Mouse (Mus musculus) ZHBTc4 (cell line): ENCODE measurements around the gene Fam53b.

Experiments used
- DNase-seq: peaks from one replicate; pipeline ENCODE4 v3.0.0-alpha.2; 2011; ENCODE audit warnings: low read depth, low spot score

Fam53b gene

DNA sequence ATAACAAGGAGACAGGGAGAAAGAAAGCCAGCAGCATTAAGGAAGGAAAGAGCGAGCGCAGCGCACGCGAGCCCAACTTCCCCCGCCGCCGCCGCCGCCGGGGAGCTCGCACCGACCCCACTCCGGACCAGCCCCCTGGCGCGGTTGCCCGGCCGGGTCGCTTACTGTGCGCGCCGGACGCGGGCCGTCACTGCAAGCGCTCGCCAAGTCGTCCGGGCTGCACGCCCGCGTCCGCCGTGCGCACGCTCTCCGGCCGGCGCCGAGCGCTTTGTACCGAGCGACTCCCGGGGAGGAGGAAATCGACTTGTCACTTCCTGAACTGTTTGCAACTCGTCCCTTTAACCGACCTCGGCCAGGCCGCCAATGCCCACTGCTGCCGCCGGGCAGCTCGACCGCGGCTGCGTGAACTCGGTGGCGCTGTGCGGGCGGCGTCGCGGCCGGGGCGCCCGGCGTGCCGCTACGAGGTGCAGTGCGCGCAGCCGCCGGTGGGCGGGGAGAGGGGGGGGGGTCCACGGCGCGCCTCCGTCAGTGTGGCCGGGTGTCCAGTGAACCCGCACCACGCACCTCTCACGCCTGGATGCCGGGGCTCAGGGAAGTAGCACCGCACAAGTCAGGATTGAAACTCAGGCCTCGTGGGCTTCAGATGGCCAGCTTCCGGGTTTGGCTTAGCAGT, at the start of gene Fam53b:
Gene Fam53b (minus strand): TSS at position 471 of the 673 bp plus-strand sequence.
- peak; percentile 77 for DNase-seq

DNA sequence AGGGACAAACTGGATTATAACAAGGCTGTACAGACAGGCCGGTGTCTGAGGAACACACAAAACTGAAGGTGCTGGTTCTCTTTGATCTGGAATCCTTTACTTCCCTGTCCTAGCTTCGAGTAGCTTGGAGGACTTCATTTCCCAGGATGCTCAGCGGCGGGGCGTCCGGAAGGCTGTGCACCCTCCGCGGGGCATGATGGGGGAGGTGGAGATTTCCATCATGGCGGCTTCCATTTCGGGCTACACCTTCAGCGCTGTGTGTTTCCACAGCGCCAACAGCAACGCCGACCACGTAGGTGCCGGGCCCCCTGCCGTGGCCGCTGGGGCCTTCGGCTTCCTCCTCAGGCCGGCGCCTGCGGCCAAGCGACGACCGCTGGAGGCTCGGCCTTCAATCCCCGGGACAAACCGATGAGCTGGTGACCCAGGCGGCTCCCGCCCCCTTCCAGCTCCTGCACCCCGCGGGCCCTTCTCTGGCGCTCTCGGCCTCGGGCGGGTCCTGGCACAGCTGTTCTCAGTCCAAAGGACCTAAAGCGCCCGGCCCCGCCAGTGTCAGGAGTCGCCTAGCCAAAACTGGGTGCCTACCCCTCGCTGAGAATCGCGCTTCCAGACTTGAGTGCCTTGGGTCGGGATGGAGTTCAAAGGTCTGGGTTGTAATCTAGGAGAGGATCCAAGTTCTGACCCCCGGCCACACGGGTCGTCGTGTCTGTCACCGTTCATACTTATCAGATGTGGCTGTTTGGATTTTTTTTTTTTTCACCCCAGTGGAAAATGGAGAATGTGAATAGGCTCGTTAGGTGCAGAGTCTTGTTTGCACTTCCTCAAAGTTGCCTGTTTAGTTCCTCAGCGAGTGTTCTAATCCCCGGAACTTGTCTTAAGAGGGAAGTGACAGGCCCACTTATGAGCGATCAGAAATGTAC, 45.6 kb upstream of the Fam53b start, which contains the start of gene Abraxas2:
Gene Abraxas2 (plus strand): TSS at position 184 of the 917 bp plus-strand sequence.
- peak; percentile 95 for DNase-seq

GRCm38 (mm10) chr7:132858043-132858608, 44.4 kb upstream of the Fam53b start:
- peak; percentile 40 for DNase-seq

- no peak for DNase-seq
Measured at GRCm38 (mm10) chr7:132856083-132856482, 42.4 kb upstream of the Fam53b start.

- peak; percentile 16 for DNase-seq
Measured at GRCm38 (mm10) chr7:132853946-132854345, 40.3 kb upstream of the Fam53b start.

DNA sequence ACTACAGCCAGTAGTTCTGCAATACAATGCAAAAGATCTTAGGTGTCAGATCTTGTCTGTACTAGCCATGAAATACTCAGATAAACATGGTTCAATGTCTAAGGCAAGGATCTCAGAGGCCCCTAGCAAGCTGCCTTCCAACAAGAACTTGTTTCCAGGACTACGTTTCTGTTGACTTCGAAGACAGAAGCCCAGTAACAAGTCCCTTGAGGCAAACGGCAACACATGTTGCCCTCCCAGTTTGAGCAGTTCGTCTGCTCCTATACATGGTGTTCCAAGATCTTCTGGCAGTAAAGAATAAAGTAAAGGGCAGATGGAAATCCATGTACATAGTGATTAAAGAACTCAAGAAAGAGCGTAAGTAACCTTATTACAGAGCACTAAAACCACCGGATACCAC, 39.7 kb upstream of the Fam53b start:
- no peak for DNase-seq

DNA sequence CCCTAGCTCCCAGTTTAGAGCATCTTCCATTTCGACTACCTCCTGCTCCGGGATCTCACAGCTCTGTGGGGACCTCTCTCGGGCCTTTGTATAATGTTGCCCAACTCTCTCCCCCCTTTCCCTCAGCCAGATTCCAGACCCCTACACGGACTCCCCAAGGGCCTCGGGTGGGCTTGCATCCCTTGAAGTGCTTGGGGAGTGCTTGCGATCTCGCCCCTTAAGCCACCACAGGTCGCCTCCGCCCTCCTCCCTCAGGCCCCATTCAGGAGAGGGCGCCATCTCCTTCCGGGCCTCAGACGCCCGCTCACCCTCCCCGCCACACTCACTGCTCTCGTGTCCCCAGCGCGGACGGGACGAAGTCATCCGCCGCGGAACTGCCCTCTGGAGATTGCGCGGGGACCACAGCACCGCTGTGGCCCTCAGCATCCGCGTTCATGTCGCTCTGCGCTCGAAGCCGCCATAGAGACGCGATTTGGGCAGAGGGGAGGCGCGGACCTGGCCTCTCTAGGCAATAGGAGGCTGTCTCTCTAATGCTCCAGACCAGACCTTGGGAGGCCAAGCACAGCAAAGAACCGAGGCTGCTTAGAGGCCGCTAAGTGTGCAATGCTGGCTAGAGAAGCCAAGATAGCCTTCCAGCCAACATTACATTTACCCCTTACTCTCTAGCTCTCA, 38.6 kb upstream of the Fam53b start, which contains the start of gene Eef1akmt2:
Gene Eef1akmt2 (minus strand): TSS at position 501 of the 672 bp plus-strand sequence.
- peak; percentile 92 for DNase-seq

DNA sequence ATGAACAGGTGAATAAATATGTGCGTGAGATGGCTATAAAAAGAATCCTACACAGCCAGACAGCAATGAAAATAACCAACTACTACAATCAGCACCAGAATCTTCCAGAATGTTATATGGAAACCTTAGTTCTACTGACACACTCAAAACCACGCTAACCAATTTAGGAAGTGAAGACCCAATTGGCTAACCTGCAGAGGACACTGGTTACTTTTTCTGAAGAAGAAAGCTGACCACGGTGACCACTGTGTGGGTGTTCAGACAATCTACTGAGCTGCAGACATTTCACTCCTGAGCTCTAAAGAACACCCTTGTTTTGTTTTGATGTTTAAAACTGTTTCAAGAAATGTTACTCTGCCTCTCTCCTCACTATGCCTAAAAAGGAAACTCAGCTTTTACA, 29.5 kb upstream of the Fam53b start:
- DNase-seq = no peak

DNA sequence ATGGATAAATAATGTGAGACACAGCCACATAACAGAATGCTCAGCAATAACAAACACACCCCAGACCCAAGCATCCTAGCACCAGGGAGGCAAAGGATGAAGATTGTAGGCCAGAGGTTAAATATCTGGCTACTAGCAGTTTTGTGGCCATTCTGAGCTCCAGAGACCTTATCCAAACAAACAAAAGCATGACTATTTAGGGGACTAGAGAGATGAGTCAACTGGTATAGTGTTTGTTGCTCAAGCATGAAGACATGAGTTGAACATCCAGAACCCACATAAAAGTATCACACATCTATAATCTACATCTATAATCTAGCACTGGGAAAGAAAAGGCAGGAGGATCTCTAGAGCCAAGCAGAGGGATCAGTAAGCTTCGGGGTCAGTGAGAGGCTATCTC, 28.8 kb upstream of the Fam53b start:
- DNase-seq = no peak

DNA sequence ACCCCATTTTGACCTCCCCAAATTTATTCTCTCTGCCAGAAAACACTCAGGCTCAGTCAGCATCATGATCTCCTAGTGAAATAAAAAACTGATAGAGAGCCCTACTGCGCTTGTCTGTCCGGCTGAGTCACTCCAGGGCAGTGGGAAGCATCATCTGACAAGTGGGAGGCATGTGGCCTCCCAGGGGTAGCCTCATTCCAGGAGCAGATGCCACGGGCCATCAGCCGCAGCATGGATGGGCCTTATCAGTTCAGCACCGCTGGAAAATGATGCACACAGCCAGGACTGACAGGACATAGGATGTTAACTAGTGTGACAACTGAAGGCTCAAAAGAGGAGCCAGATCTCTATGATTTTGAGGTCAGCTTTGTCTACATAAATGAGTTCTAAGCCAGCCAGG, 27.6 kb upstream of the Fam53b start:
- no peak for DNase-seq

GRCm38 (mm10) chr7:132830955-132831354, 17.3 kb upstream of the Fam53b start:
- no peak for DNase-seq

DNA sequence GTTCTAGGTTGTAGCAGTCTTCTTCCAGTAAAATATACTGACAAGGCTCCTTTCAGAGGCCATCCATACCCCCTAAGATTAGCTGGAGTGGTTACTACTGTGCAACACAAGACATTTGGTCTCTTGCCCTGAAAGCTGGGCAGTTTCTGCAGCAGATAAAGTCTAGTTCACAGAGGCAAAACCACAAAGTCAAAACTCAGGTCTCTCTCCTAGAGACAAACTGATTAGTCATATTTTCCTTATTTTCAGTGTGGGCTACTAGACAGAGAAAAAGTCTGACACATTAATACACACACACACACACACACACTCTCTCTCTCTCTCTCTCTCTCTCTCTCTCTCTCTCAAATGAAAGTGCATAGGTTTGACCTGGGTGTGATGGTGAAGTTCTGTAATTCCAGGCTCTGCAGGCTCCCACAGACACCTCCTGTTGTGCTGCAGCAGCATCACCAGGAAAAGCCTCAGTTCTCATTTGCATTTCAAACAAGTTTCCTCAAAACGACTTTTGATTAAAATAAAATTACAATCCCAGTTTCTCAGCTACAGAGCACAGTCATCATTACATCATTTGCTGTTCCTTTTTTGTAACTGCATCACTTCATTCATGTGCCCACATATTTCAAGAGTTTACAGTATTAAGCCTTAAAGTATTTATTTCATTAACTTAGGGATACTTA, 10.8 kb upstream of the Fam53b start:
- DNase-seq = no peak

GRCm38 (mm10) chr7:132823832-132824231, 10.1 kb upstream of the Fam53b start:
- no peak for DNase-seq

- no peak for DNase-seq
Measured at GRCm38 (mm10) chr7:132820692-132821091, 7.0 kb upstream of the Fam53b start.

- no peak for DNase-seq
Measured at GRCm38 (mm10) chr7:132817056-132817455, 3.4 kb upstream of the Fam53b start.

DNA sequence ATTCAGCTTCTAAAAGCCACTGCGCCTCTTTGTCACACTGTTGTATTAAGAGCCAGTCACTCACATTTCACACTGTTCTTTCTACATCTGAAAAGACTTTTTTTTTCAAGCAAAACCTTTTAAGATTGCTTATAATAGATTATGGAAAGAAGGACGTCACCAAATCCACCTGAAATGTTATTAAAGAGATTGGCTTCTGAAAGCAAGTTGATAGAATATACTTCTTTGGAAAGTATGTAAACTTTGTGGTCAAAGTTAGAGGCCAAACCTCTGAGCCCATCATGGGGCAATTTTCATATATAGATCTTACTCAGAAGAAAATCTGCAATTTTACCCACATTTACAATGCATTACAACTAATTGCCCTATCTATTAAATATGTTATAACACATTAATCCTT, 2.8 kb upstream of the Fam53b start:
- DNase-seq = no peak

- no peak for DNase-seq
Measured at GRCm38 (mm10) chr7:132815081-132815480, 1.4 kb upstream of the Fam53b start.

- no peak for DNase-seq
Measured at GRCm38 (mm10) chr7:132814089-132814450, 384 bp upstream of the Fam53b start.

- peak; percentile 77 for DNase-seq
Measured at GRCm38 (mm10) chr7:132812619-132813415, 869 bp downstream of the Fam53b start.
